Mouse (Mus musculus): Measurements from ENCODE around the gene Zfc3h1.
A peak's percentile ranks its signal among the peaks of the same experiment; 100 is the strongest.

The Zfc3h1 gene

GRCm38 (mm10) chr10:115384221-115385017 lies at the start of gene Zfc3h1, which contains the start of gene Thap2:
Zfc3h1 (plus strand) TSS chr10:115384959.
Thap2 (minus strand) TSS chr10:115384443.
- peak; percentile 97 for DNase-seq

GRCm38 (mm10) chr10:115336901-115337300 lies 47.9 kb upstream of the Zfc3h1 start:
- DNase-seq, result no peak

GRCm38 (mm10) chr10:115339820-115340328 lies 44.9 kb upstream of the Zfc3h1 start:
- no peak for DNase-seq

- no peak for DNase-seq
Measured at GRCm38 (mm10) chr10:115342771-115343425, 41.9 kb upstream of the Zfc3h1 start.

GRCm38 (mm10) chr10:115346444-115346843 lies 38.3 kb upstream of the Zfc3h1 start:
- DNase-seq, result no peak

- DNase-seq, result no peak
Measured at GRCm38 (mm10) chr10:115348131-115348530, 36.6 kb upstream of the Zfc3h1 start.

GRCm38 (mm10) chr10:115349029-115349428 lies 35.7 kb upstream of the Zfc3h1 start:
- no peak for DNase-seq

GRCm38 (mm10) chr10:115349509-115349908 lies 35.2 kb upstream of the Zfc3h1 start:
- no peak for DNase-seq

- no peak for DNase-seq
Measured at GRCm38 (mm10) chr10:115350810-115351397, 33.9 kb upstream of the Zfc3h1 start.

- DNase-seq, result no peak
Measured at GRCm38 (mm10) chr10:115354553-115354952, 30.2 kb upstream of the Zfc3h1 start.

- DNase-seq, result no peak
Measured at GRCm38 (mm10) chr10:115355016-115355415, 29.7 kb upstream of the Zfc3h1 start.

- DNase-seq, result no peak
Measured at GRCm38 (mm10) chr10:115356106-115356505, 28.7 kb upstream of the Zfc3h1 start.

GRCm38 (mm10) chr10:115358216-115358919 lies 26.4 kb upstream of the Zfc3h1 start:
- DNase-seq, result no peak

GRCm38 (mm10) chr10:115359066-115359465 lies 25.7 kb upstream of the Zfc3h1 start:
- DNase-seq, result no peak

GRCm38 (mm10) chr10:115361840-115362622 lies 22.7 kb upstream of the Zfc3h1 start, which contains the start of gene Tmem19:
Tmem19 (minus strand) TSS chr10:115362501.
- DNase-seq, result peak; percentile 95

GRCm38 (mm10) chr10:115362623-115362964 lies 22.2 kb upstream of the Zfc3h1 start:
- DNase-seq, result no peak

- DNase-seq, result peak; percentile 40
Measured at GRCm38 (mm10) chr10:115363151-115363550, 21.6 kb upstream of the Zfc3h1 start.

- DNase-seq, result no peak
Measured at GRCm38 (mm10) chr10:115381506-115382084, 3.2 kb upstream of the Zfc3h1 start.

- no peak for DNase-seq
Measured at GRCm38 (mm10) chr10:115382846-115383643, 1.7 kb upstream of the Zfc3h1 start.

GRCm38 (mm10) chr10:115383644-115384220 lies 1.0 kb upstream of the Zfc3h1 start:
- DNase-seq, result no peak

All from thymus, postnatal 25 days (tissue).